Mouse (Mus musculus) brown adipose tissue, adult 24 weeks (tissue): ENCODE data around the gene Soat2. TPM values are rescaled to one million over a fixed set of nuclear protein-coding genes. Genes with fewer than 3 reads are reported as not detected.

Experiments
- H3K27ac ChIP-seq: fragments of 200-500 bp; replicated peaks from 2 replicates; pipeline ENCODE4 v1.5.1; 2012; ENCODE audit warnings: low read depth, mild to moderate bottlenecking, low read length
- H3K4me1 ChIP-seq: fragments of 200-500 bp; 2 replicates; pipeline ENCODE4 v1.6.1; 2012; ENCODE audit warnings: low read length, mixed read lengths; ENCODE audit not compliant: control insufficient read depth, insufficient read depth, insufficient read length
- H3K4me3 ChIP-seq: fragments of 200-500 bp; 2 replicates; pipeline ENCODE4 v1.5.1; 2012; ENCODE audit warnings: low read depth, mild to moderate bottlenecking, low read length, moderate library complexity; ENCODE audit not compliant: insufficient read depth
- polyA plus RNA-seq: library from polyadenylated mRNA; stranded (reverse); fragments of >200 nt; gene quantifications from 2 replicates; pipeline ENCODE4 v1.2.4, GENCODE M21; 2012; ENCODE audit not compliant: missing spikeins, insufficient read depth, insufficient read length

The Soat2 gene
- polyA plus RNA-seq, 1 experiment: not detected

DNA sequence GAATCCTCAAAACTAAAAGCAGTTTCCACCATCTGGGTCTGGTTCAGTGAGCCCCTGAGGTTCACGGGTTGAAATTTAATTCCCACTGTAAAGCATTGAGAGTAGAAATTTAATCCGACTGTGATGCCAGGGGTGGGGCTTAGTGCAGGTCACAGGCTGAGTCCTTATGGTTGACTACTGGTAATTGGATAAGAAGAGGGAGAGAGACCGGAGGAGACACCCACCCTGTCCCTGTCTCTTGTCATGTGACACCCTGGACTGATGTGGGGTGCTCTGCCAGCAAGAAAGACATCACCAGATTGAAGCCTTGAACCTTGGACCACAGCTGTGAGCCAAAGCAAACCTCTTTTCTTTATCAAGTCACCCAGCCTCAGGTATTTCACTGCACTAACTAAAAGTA lies 32.8 kb downstream of the Soat2 start:
- no peak overlapping the region for H3K4me3 ChIP-seq
- no peak overlapping the region for H3K27ac ChIP-seq
- H3K4me1 ChIP-seq: peaks cover 4% of the 10 kb centered on the region; the same call in 1 of the 2 replicates

GRCm38 (mm10) chr15:102186239-102186638 lies 35.9 kb downstream of the Soat2 start:
- no peak overlapping the region for H3K27ac ChIP-seq
- H3K4me1 ChIP-seq: peaks cover 4% of the 10 kb centered on the region
- H3K4me3 ChIP-seq: no peak overlapping the region

DNA sequence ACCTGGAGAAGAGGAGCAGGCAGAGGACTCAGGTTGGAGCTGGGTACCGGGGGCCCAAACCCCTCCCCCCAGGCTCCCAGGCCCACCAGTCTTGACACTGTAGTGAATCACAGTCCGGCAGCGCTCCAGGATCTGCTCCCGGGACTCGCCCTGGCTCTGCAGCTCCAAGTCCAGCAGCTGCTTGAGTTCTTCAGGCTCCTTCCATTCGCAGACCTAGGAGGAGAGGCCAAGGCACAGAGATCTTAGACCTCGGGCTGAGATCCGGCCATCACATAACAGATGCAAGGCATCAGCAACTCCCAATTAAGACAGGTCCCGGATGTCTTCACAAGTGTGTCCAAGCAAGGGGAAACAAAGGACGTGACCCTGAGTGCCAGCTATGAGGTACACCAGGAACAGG lies 37.8 kb downstream of the Soat2 start:
- Histone ChIP-seq H3K27ac (no peak overlapping the region), H3K4me3 (no peak overlapping the region), H3K4me1 (peaks cover 4% of the 10 kb centered on the region)

DNA sequence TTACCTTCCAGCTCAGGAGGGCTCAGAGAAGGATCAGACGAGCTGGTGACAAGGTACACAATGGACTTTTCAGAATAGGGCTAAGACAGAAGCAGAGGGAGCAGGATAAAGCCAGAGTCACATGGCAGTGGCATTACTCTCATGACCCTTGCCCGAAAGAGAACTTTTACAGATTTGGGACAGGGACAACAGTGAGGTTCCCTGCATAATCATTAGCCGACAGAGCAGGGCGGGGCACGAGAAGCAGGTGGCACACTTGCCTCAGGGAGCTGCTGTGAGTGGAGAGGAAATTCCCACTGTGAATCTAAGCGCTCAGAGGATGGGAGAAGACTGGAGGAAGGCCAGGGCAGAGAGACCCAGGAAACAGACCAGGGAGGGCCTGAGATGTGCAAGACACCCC lies 38.6 kb downstream of the Soat2 start:
- H3K4me3 ChIP-seq: no peak overlapping the region
- no peak overlapping the region for H3K27ac ChIP-seq
- H3K4me1 ChIP-seq: peaks cover 4% of the 10 kb centered on the region

GRCm38 (mm10) chr15:102191699-102192098 lies 41.4 kb downstream of the Soat2 start:
- Histone ChIP-seq H3K4me3 (no peak overlapping the region), H3K4me1 (no peaks in the 10 kb centered on the region; the same call in none of the 2 replicates), H3K27ac (no peak overlapping the region)

DNA sequence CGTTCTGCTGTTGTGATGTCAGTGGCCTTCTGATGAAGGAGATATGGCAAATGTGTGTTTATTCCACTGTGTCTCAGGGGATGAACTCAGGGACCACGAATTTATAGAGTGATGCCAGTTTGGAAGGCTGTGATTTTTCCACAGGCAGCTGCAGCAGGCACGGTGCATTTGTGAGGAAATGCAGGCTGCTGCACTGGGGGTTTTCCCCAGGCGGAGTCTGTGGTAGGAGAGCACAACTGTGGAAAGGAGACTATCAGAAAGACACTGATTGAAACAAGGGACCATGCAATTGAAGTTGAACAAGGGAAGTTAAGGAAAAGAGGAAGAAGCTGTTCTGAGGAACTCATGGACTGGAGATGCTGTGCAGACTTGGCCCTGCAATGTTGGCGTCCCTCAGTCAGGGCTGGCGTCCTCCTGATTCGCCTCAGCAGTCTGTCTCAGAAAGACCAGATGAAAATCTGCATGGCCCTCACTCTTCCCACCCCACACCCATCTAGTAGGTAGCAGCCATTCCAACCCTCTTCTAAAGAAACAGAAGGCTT lies 42.0 kb downstream of the Soat2 start:
- H3K4me3 ChIP-seq: no peak overlapping the region
- H3K27ac ChIP-seq: peak overlapping the region; percentile 62
- H3K4me1 ChIP-seq: no peaks in the 10 kb centered on the region; the same call in none of the 2 replicates

- Histone ChIP-seq H3K27ac (peak overlapping the region; percentile 62), H3K4me3 (no peak overlapping the region), H3K4me1 (no peaks in the 10 kb centered on the region; the same call in none of the 2 replicates)
Observed at GRCm38 (mm10) chr15:102192820-102193386, 42.6 kb downstream of the Soat2 start.

DNA sequence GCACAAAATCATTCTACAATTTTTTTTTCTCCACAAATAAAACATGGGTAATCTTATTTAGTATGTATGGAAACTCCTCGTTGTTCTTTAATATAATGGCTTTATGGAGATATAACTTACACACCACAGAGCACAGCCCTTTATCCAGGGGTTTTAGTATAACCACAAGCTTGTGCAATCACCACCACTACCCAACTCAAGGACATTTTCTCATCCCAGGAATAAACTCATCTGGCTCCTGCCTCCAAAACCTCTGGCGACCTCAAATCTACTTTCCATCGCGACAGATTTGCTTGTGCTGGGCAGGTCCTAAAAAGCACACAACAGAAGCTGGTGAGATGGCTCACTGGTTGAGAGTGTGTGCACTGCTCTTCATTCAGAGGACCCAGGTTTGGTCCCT lies 43.3 kb downstream of the Soat2 start:
- H3K27ac ChIP-seq: no peak overlapping the region
- H3K4me3 ChIP-seq: no peak overlapping the region
- H3K4me1 ChIP-seq: no peaks in the 10 kb centered on the region; the same call in none of the 2 replicates

DNA sequence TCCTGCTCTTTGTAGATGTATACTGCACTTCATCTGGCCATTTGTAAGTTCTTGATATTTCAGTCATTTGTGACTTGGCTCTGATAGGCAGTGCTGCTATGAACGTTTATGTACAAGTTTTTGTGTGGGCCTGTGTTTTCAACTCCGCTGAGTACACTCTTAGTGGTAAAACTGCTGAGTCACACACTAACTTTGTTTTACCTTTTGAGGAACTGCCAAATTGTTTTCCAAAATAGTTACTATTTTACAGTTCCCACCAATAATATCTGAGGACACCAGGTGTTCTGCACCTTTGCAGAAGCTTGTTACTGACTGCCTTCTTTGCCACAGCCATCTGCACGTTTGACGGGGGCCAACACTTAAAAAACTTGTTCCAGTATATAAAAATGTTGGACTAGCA lies 44.1 kb downstream of the Soat2 start:
- Histone ChIP-seq H3K4me3 (no peak overlapping the region), H3K4me1 (peaks cover 2% of the 10 kb centered on the region), H3K27ac (no peak overlapping the region)

DNA sequence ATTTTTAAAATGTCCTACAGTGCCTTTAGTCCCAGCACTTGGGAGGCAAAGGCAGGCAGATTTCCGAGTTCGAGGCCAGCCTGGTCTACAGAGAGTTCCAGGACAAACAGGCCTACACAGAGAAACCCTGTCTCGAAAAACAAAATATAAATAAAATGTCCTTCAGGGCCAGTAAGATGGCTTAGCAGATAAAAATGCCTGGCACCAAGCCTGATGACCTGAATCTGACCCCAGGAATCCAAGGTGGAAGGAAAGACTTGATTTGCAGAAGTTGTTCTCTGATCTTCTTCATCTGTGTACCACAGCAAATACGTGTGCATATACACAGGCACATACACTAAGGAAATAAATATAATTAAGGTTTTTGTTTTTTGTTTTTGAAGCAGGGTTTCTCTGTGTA lies 45.0 kb downstream of the Soat2 start:
- H3K4me1 ChIP-seq: peaks cover 2% of the 10 kb centered on the region
- H3K27ac ChIP-seq: no peak overlapping the region
- H3K4me3 ChIP-seq: no peak overlapping the region

GRCm38 (mm10) chr15:102198841-102199240 lies 48.5 kb downstream of the Soat2 start:
- Histone ChIP-seq H3K4me3 (no peak overlapping the region), H3K4me1 (peaks cover 2% of the 10 kb centered on the region; the same call in 1 of the 2 replicates), H3K27ac (no peak overlapping the region)

DNA sequence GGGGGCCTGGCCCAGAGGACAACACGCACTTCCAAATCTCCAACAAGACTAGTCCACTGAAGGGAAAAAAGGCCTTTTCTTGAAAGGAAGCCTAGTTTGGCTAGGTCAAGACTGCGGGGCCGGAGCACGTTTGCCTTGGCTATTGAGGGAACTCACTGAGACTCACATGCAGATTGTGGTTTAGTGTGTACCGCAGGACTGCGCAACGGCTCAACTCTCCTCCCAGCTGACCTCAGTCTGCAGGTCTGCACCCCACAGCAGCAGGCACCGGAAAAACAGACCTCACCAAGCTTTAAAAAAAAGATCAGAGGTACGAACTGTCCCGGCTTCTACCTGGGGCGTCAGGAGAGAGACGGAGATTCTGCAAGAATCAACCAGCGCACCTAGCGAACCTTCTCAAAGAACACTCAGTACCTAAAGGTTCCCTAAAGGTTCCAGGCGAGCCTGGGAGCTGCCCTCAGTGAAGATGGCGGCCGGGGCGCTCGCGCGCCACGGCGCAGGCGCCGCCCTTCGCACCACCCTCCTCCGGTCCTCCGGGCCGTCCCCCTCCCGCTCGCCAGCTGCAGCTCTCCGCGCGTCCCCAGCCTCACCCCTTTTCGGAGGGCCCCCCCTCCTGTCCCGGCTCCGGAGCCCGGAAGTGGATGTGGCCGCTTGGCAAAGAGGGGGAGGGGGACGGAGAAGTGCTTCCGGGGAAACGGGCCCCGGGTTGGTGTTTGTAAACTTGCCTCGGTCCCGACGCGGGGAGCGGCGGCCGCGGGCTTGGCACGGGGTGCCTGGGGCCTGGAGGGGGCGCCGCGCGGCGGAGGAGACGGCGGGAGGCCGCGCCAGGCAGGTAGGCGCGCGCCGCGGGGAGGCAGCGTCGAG lies 52.9 kb downstream of the Soat2 start, which contains the start of gene Zfp740:
Gene Zfp740, plus strand, starts transcription at position 279 of the 864 bp plus-strand sequence.
- H3K4me1 ChIP-seq: peaks cover 11% of the 10 kb centered on the region
- H3K27ac ChIP-seq: peak within 1 kb of the TSS; percentile 85
- peak within 1 kb of the TSS; percentile 82 for H3K4me3 ChIP-seq

DNA sequence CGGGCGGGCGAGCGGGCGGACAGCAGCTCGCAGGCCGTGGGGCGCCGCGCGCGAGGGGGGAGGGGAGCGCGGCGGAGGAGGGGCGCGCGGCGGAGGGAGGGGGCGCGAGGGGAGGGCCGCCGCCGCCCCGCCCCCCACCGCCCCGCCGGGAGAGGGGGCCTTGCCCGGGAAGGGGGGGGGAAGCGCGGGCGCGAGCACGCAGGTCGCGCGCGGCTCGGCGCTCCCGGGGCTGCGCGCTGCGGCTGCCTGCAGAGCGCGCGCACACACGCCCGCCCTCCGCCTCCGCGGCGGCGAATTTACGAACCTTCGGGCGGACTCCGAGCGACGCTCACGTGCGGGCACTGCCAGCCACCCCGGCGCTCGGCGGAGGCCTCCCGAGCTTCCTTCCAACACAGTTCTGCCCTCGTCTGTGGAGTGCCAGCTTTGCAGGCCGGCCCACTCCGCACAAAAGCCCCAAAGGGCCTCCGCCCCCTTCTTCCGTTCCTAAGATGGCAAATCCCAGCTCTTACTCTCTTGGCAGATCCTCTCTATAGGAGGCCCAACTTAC lies 53.6 kb downstream of the Soat2 start:
- peak overlapping the region; percentile 85 for H3K27ac ChIP-seq
- H3K4me1 ChIP-seq: peaks cover 11% of the 10 kb centered on the region
- peak overlapping the region; percentile 82 for H3K4me3 ChIP-seq

DNA sequence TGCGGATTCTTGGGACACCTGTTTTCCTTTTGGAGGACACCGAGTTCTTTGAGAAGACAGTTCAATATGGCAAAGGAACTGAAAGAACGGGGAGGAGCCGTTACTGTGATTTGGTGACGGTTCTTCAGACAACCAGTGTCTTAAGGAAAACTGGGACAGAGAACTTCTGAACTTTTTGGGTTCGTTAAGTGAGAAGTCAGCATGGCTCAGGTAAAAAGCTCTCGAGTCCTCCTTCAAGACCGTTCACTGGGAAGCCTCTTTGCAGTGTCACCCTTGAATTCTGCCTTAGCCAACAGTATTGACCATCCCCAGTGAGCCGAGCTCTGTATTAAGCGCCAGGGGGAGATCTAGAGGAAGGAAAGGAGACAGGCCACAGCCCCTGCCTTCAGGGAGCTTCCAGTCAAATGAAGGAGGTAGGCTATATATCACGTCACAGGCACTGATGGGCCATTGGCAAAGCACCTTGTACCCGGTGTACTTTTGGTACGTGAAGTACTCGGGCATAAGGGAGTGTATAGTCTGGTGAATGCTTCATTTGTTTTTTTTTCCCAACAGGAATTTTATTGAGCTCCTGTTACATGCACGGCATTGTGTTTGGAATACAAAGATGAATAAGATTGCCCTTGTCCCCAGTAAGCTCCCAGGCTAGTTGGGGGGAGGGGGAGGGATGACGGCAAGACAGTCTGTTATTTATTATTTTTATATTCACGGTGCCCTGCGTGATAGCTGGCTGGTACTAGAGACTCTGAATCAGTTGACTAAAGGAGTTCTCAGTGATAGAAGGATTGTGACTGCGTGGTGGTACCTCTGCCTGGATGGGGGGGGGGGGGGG lies 54.6 kb downstream of the Soat2 start, which contains the start of gene Csad:
Gene Csad, minus strand, starts transcription at position 51 of the 832 bp plus-strand sequence.
- H3K27ac ChIP-seq: peak within 1 kb of the TSS; percentile 85

More for the DNA sequence above, 54.6 kb downstream of the Soat2 start, which contains the start of gene Csad:
- Histone ChIP-seq H3K4me1 (peaks cover 9% of the 10 kb centered on the region), H3K4me3 (peak within 1 kb of the TSS; percentile 82)
